Mouse (Mus musculus): ENCODE results near the gene Vdac2. TPM values are rescaled to one million over a fixed set of nuclear protein-coding genes. Genes with fewer than 3 reads are reported as not detected.

The Vdac2 gene
- total RNA-seq (2014; rRNA removed) (197 and 223 TPM in 2 replicates), polyA plus RNA-seq (2015; fragmentation: Nextera tagmentation; extraction: Ambion mirVana) (323 and 328 TPM in 2 replicates)

DNA sequence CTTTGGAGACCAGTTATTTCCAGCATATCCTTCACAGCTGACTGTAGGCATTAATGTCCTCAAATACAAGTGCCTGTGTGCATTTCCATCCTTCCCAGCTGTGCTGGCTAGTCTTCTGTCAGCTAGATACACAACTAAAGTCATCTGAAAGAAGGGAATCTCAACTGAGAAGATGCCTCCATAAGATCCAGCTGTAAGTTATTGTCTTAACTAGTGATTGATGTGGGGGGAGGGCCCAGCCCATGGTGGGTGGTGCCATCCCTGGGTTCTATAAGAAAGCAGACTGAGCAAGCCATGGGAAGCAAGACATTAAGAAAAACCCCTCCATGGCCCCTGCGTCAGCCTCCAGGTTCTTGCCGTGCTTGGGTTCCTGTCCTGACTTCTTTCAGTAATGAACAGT, at the start of gene Vdac2:
Gene Vdac2, plus strand, starts transcription at position 301 of the 400 bp plus-strand sequence.
- DNase-seq (ENCODE audit: low spot score) = no peak
- 88% methylated on average over 2 of the region's 2 CpGs for WGBS
- Histone ChIP-seq H3K27ac (no peak within 1 kb of the TSS), H3K9me3 (ENCODE audit: low read length) (no peaks in the 10 kb centered on the region), H3K9ac (replicated peaks; ENCODE audit: low read length) (no peak within 1 kb of the TSS), H3K36me3 (ENCODE audit: insufficient read depth, low read length) (no peaks in the 10 kb centered on the region), H3K4me2 (ENCODE audit: low read depth, low read length) (no peak within 1 kb of the TSS), H3K4me1 (ENCODE audit: insufficient read depth, low read length) (peaks cover 3% of the 10 kb centered on the region; the same call in 1 of the 2 replicates), H3K27me3 (ENCODE audit: insufficient read depth, low read length) (no peaks in the 10 kb centered on the region), H3K4me3 (ENCODE audit: low read length) (no peak within 1 kb of the TSS)
- no peak for ATAC-seq
- no peak for TF ChIP-seq CTCF (IDR thresholded peaks at IDR 0.05; ENCODE audit: low read depth)

DNA sequence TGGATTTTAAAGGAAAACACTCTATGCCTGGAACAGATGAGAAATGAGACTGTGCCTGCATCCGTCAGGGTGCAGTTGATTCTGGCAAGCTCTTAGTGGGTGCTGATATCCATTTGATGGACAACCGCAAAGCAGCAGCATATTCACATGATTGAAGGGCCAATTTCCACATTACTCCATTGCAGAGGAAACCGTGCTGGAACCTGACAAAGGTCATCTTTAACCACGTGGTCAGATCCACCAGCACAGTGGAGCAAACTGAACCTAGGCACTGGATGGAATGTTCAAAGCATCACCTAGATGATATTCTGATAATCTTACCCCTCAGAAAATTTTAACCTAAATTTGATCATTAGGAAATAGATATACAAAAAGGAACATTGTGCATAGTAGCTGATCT, 48.8 kb upstream of the Vdac2 start:
- Histone ChIP-seq H3K4me2 (ENCODE audit: low read depth, low read length) (no peak overlapping the region), H3K9me3 (ENCODE audit: low read length) (no peaks in the 10 kb centered on the region), H3K4me1 (ENCODE audit: insufficient read depth, low read length) (no peaks in the 10 kb centered on the region), H3K9ac (replicated peaks; ENCODE audit: low read length) (no peak overlapping the region), H3K27ac (no peak overlapping the region), H3K36me3 (ENCODE audit: insufficient read depth, low read length) (peaks cover 5% of the 10 kb centered on the region; the same call in 1 of the 2 replicates), H3K27me3 (ENCODE audit: insufficient read depth, low read length) (no peaks in the 10 kb centered on the region), H3K4me3 (ENCODE audit: low read length) (no peak overlapping the region)
- WGBS = 91% methylated on average over 4 of the region's 4 CpGs
- no peak for TF ChIP-seq CTCF (IDR thresholded peaks at IDR 0.05; ENCODE audit: low read depth)
- no peak for DNase-seq (ENCODE audit: low spot score)
- no peak for ATAC-seq

DNA sequence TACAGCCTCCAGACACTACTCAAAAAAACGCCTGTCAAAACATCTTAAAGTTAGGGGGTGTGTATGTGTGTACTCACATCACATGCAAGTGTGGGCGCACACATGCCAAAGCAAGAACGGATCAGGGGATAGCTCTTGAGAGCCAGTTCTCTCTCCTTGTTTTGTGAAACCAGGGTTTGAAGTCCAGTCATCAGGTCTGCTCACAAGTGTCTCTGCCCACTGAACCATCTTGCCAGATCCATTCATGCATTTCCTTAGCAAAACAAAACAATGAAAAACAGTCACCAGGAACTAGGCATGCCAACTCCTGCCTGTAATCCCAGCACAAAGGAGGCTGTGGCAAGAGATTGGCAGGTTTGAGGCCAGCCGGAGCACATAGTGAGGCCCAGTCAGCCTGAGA, 38.5 kb upstream of the Vdac2 start:
- DNase-seq (ENCODE audit: low spot score) (no peak), ATAC-seq (no peak)
- Histone ChIP-seq H3K27me3 (ENCODE audit: insufficient read depth, low read length) (no peaks in the 10 kb centered on the region), H3K4me1 (ENCODE audit: insufficient read depth, low read length) (no peaks in the 10 kb centered on the region), H3K36me3 (ENCODE audit: insufficient read depth, low read length) (peaks cover 18% of the 10 kb centered on the region; the same call in 1 of the 2 replicates), H3K27ac (no peak overlapping the region), H3K4me2 (ENCODE audit: low read depth, low read length) (no peak overlapping the region), H3K9me3 (ENCODE audit: low read length) (no peaks in the 10 kb centered on the region), H3K9ac (replicated peaks; ENCODE audit: low read length) (no peak overlapping the region), H3K4me3 (ENCODE audit: low read length) (no peak overlapping the region)
- no peak for TF ChIP-seq CTCF (IDR thresholded peaks at IDR 0.05; ENCODE audit: low read depth)
- 72% methylated on average over 4 of the region's 4 CpGs for WGBS

GRCm38 (mm10) chr14:21787374-21787773, 37.7 kb upstream of the Vdac2 start:
- 89% methylated on average over 3 of the region's 3 CpGs for WGBS
- Histone ChIP-seq H3K27ac (no peak overlapping the region), H3K4me2 (ENCODE audit: low read depth, low read length) (no peak overlapping the region), H3K4me3 (ENCODE audit: low read length) (no peak overlapping the region), H3K9ac (replicated peaks; ENCODE audit: low read length) (no peak overlapping the region), H3K27me3 (ENCODE audit: insufficient read depth, low read length) (no peaks in the 10 kb centered on the region), H3K4me1 (ENCODE audit: insufficient read depth, low read length) (no peaks in the 10 kb centered on the region), H3K36me3 (ENCODE audit: insufficient read depth, low read length) (peaks cover 17% of the 10 kb centered on the region; the same call in 1 of the 2 replicates), H3K9me3 (ENCODE audit: low read length) (no peaks in the 10 kb centered on the region)
- no peak for TF ChIP-seq CTCF (IDR thresholded peaks at IDR 0.05; ENCODE audit: low read depth)
- DNase-seq (ENCODE audit: low spot score) = no peak
- no peak for ATAC-seq

DNA sequence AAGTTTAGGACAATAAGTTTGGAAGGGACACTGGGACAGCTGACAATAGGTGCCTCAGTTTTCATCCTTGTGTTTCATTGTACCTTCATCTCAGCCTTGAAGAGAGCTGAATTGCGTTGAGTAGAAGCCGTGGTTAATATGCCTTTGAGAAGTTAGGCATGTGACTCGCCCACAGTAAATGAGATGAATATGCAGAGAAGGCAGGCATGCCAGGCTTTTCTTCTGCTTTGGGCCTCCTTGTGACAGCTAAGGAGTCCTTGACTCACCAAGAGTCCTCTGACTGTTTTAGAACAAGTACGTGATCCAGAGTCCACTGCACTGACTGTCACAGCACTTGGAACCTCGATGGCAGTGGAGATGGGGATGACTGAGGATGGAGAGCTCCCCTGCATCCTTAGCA, 36.9 kb upstream of the Vdac2 start:
- no peak overlapping the region for H3K9ac ChIP-seq (replicated peaks; ENCODE audit: low read length)
- no peaks in the 10 kb centered on the region for H3K9me3 ChIP-seq (ENCODE audit: low read length)
- DNase-seq (ENCODE audit: low spot score) (no peak), ATAC-seq (no peak)
- H3K27ac ChIP-seq = no peak overlapping the region
- no peak for TF ChIP-seq CTCF (IDR thresholded peaks at IDR 0.05; ENCODE audit: low read depth)
- no peak overlapping the region for H3K4me3 ChIP-seq (ENCODE audit: low read length)
- no peaks in the 10 kb centered on the region for H3K27me3 ChIP-seq (ENCODE audit: insufficient read depth, low read length)
- no peak overlapping the region for H3K4me2 ChIP-seq (ENCODE audit: low read depth, low read length)
- no peaks in the 10 kb centered on the region for H3K4me1 ChIP-seq (ENCODE audit: insufficient read depth, low read length)
- 88% methylated on average over 5 of the region's 5 CpGs for WGBS
- peaks cover 14% of the 10 kb centered on the region; the same call in 1 of the 2 replicates for H3K36me3 ChIP-seq (ENCODE audit: insufficient read depth, low read length)

- Histone ChIP-seq H3K4me1 (ENCODE audit: insufficient read depth, low read length) (no peaks in the 10 kb centered on the region), H3K9ac (replicated peaks; ENCODE audit: low read length) (no peak overlapping the region), H3K36me3 (ENCODE audit: insufficient read depth, low read length) (peaks cover 7% of the 10 kb centered on the region; the same call in 1 of the 2 replicates), H3K27ac (no peak overlapping the region), H3K27me3 (ENCODE audit: insufficient read depth, low read length) (no peaks in the 10 kb centered on the region), H3K4me2 (ENCODE audit: low read depth, low read length) (no peak overlapping the region), H3K9me3 (ENCODE audit: low read length) (no peaks in the 10 kb centered on the region), H3K4me3 (ENCODE audit: low read length) (no peak overlapping the region)
- no peak for ATAC-seq
- no peak for TF ChIP-seq CTCF (IDR thresholded peaks at IDR 0.05; ENCODE audit: low read depth)
- 91% methylated on average over 9 of the region's 9 CpGs for WGBS
- no peak for DNase-seq (ENCODE audit: low spot score)
Observed at GRCm38 (mm10) chr14:21790585-21791251, 34.3 kb upstream of the Vdac2 start.

DNA sequence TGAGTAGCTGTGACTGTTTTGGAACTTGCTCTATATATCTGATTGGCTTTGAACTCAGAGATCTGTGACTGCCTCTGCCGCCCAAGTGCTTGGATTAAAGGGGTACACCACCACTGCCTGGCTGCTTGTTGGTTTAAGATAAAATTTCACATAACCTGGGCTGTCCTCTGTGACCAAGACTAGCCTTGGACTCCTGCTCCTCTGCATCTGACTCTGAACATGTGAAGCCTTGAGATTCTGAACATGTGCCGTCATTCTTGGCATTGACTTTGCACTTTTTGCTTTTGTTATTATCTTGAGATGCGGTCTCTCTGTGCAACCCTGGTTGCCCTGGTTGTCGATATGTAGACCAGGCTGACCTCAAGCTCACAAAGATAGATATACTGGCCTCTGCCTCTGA, 33.3 kb upstream of the Vdac2 start:
- peaks cover 7% of the 10 kb centered on the region; the same call in 1 of the 2 replicates for H3K36me3 ChIP-seq (ENCODE audit: insufficient read depth, low read length)
- H3K9me3 ChIP-seq (ENCODE audit: low read length) = no peaks in the 10 kb centered on the region
- no peak overlapping the region for H3K4me3 ChIP-seq (ENCODE audit: low read length)
- no peaks in the 10 kb centered on the region for H3K4me1 ChIP-seq (ENCODE audit: insufficient read depth, low read length)
- no peak overlapping the region for H3K4me2 ChIP-seq (ENCODE audit: low read depth, low read length)
- ATAC-seq = no peak
- H3K9ac ChIP-seq (replicated peaks; ENCODE audit: low read length) = no peak overlapping the region
- no peaks in the 10 kb centered on the region for H3K27me3 ChIP-seq (ENCODE audit: insufficient read depth, low read length)
- DNase-seq (ENCODE audit: low spot score) = no peak
- no peak overlapping the region for H3K27ac ChIP-seq
- no peak for TF ChIP-seq CTCF (IDR thresholded peaks at IDR 0.05; ENCODE audit: low read depth)
- 92% methylated on average over 4 of the region's 4 CpGs for WGBS

Data from hindbrain, postnatal 0 days (tissue).